Mouse (Mus musculus) midbrain, embryonic 13.5 days (tissue): ENCODE measurements around the gene Olfr124. TPM values are rescaled to one million over a fixed set of nuclear protein-coding genes. Genes with fewer than 3 reads are reported as not detected.

Experiments
- ATAC-seq: fragments of 200-750 bp; cut with Nextera tagmentation; 2 replicates; pipeline ENCODE4 v1.8.0; 2017; ENCODE audit warnings: mild to moderate bottlenecking, moderate TSS enrichment, moderate library complexity
- H3K27ac ChIP-seq: fragments of 300-500 bp; sonication (generic); 2 replicates; pipeline ENCODE4 v1.5.1; 2015; ENCODE audit warnings: inconsistent platforms, mild to moderate bottlenecking, moderate library complexity
- H3K27me3 ChIP-seq: fragments of 300-500 bp; sonication (generic); 2 replicates; pipeline ENCODE4 v1.6.1; 2015; ENCODE audit warnings: mild to moderate bottlenecking, inconsistent platforms
- H3K36me3 ChIP-seq: fragments of 300-500 bp; sonication (generic); 2 replicates; pipeline ENCODE4 v1.6.1; 2015; ENCODE audit warnings: mild to moderate bottlenecking, inconsistent platforms
- H3K4me1 ChIP-seq: fragments of 300-500 bp; sonication (generic); replicated peaks from 2 replicates; pipeline ENCODE4 v1.6.1; 2015; ENCODE audit warnings: inconsistent platforms
- H3K4me2 ChIP-seq: fragments of 300-500 bp; sonication (generic); replicated peaks from 2 replicates; pipeline ENCODE4 v1.6.1; 2015; ENCODE audit warnings: moderate library complexity, mild to moderate bottlenecking, inconsistent platforms
- H3K4me3 ChIP-seq: fragments of 300-500 bp; sonication (generic); replicated peaks from 2 replicates; pipeline ENCODE4 v1.5.1; 2015; ENCODE audit warnings: mild to moderate bottlenecking, inconsistent platforms
- H3K9ac ChIP-seq: fragments of 300-500 bp; sonication (generic); replicated peaks from 2 replicates; pipeline ENCODE4 v1.6.1; 2015; ENCODE audit warnings: mild to moderate bottlenecking, inconsistent platforms
- H3K9me3 ChIP-seq: fragments of 300-500 bp; sonication (generic); 2 replicates; pipeline ENCODE4 v1.6.1; 2016; ENCODE audit warnings: mild to moderate bottlenecking, inconsistent platforms
- WGBS: fragments of 180-500 bp; shearing (Covaris S2); methylation state at CpG from one replicate; pipeline ENCODE4 v1.1.7; 2015; 5-methylcytosine and 5-hydroxymethylcytosine counted together
- polyA plus RNA-seq: library from polyadenylated mRNA; unstranded; fragments of >200 nt; fragmentation: Nextera tagmentation; extraction: Ambion mirVana; gene quantifications from 2 replicates; pipeline ENCODE4 v1.2.1, GENCODE M21; 2015

The Olfr124 gene
- not detected in 2 replicates for polyA plus RNA-seq

DNA sequence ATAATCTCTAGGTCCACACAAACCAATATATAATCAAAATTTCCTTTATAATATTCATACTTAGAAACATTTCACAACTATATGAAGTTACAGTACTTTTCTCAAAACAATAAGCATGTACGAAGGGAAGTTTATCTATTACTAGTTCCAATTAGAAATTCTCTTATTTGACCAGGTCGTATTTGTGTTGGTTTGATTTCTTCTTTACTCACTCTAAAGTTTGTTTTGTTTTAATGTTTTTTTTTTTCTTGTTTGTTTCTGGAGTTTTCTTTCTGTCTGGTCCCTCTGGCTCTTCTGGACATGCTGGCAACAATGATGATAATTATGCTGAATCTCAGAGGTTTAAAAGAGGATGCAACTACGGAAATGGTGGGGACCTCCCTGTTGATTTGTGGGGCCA lies at the start of gene Olfr124:
Gene Olfr124 (plus strand): TSS at position 301 of the 400 bp plus-strand sequence.
- 93% methylated on average over 3 of the region's 3 CpGs for WGBS

DNA sequence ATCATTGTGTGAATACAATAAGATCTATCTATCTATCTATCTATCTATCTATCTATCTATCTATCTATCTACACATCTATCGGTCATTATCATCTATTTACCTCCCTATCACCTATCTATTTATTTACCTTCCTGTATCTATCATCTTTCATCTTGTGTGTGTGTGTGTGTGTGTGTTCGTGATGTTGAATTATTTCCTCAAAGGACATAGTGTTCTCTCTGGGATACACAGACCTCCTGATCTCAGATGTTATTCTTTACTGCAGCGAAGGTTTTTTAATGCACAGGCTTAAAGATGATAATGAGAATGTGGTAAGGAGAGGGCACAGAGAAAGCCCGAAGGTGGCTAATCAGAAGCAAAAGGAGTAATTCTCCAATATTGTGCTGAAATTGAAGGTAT lies 31.4 kb upstream of the Olfr124 start, which contains the start of gene Olfr122:
Gene Olfr122 (plus strand): TSS at position 301 of the 400 bp plus-strand sequence.
- ATAC-seq = no peak
- Histone ChIP-seq H3K4me2 (no peak within 1 kb of the TSS), H3K4me3 (no peak within 1 kb of the TSS), H3K27me3 (no peaks in the 10 kb centered on the region), H3K4me1 (no peaks in the 10 kb centered on the region), H3K9ac (no peak within 1 kb of the TSS), H3K27ac (no peak within 1 kb of the TSS), H3K36me3 (no peaks in the 10 kb centered on the region), H3K9me3 (no peaks in the 10 kb centered on the region)
- WGBS = 89% methylated on average over 4 of the region's 4 CpGs

More for the DNA sequence above, at the start of gene Olfr124:
- H3K4me1 ChIP-seq = no peaks in the 10 kb centered on the region
- no peaks in the 10 kb centered on the region for H3K9me3 ChIP-seq
- no peak within 1 kb of the TSS for H3K9ac ChIP-seq
- H3K27me3 ChIP-seq = no peaks in the 10 kb centered on the region
- H3K4me2 ChIP-seq = no peak within 1 kb of the TSS
- no peaks in the 10 kb centered on the region for H3K36me3 ChIP-seq
- no peak for ATAC-seq
- H3K4me3 ChIP-seq = no peak within 1 kb of the TSS
- no peak within 1 kb of the TSS for H3K27ac ChIP-seq

DNA sequence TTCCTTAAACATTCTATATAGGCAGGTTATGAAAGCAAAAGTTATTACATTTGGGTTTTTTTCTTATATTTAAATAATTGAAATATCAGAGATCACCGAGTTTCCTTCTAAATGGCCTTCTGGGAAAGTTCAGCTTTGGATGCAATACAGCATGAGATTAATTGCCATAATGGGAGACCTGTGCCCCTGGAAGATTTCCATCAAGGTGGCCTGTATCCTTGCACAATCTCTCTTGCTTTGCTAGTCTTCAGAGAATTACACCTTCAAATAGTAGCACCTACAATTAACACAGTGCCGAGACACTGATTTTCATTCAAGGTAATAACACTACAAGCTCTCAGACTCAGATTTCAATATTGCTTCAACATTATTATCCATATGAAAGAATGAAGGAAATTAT lies 6.5 kb upstream of the Olfr124 start, which contains the start of gene Olfr123:
Gene Olfr123 (plus strand): TSS at position 301 of the 400 bp plus-strand sequence.
- H3K4me1 ChIP-seq = no peaks in the 10 kb centered on the region
- no peaks in the 10 kb centered on the region for H3K9me3 ChIP-seq
- no peaks in the 10 kb centered on the region for H3K27me3 ChIP-seq
- no peak within 1 kb of the TSS for H3K27ac ChIP-seq
- H3K9ac ChIP-seq = no peak within 1 kb of the TSS
- H3K36me3 ChIP-seq = no peaks in the 10 kb centered on the region
- no peak within 1 kb of the TSS for H3K4me2 ChIP-seq
- H3K4me3 ChIP-seq = no peak within 1 kb of the TSS
- 96% methylated on average over 2 of the region's 2 CpGs for WGBS
- ATAC-seq = no peak

DNA sequence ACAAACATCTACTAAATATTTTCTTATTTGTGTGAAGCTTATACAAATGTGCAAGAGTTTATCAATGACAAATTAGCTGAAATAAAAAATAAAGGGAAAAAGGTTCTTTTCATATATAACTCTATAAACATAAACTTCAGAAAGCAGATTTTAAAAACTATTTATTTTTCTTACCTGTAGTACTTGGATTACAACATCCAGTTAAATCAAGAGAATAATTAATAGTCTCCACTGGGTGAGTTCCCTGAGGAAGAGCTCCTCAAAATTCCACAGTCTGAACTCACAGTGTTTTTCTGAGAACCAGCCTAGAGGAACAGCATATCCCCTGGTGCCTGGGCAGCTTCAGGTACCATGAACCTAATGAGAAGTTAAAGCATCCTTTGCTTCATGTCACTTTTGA lies 33.0 kb downstream of the Olfr124 start, which contains the start of gene Olfr125:
Gene Olfr125 (plus strand): TSS at position 301 of the 400 bp plus-strand sequence.
- H3K27ac ChIP-seq = no peak within 1 kb of the TSS
- no peak within 1 kb of the TSS for H3K9ac ChIP-seq

DNA sequence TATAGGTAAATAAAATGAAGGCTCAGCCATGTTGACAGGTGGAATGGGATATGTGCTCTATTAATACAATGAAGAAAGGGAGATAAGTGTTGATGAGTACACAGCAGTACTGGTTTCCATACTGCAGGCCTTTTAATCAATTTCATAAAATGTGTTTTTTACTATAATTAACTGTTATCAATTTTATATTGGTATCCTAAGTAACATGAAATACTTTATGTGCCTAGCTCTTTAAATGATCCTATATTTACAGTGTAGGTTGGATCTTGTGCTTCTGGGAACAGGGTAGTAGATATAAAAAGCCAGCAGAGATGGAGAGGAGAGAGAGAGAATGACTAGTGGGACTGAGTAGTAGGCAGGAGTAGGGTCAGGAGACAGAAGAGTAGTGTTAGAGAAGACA lies 47.5 kb downstream of the Olfr124 start, which contains the start of gene Olfr126:
Gene Olfr126 (plus strand): TSS at position 301 of the 400 bp plus-strand sequence.
- no peak within 1 kb of the TSS for H3K9ac ChIP-seq
- no peaks in the 10 kb centered on the region for H3K9me3 ChIP-seq
- no peak within 1 kb of the TSS for H3K27ac ChIP-seq
- no peak within 1 kb of the TSS for H3K4me3 ChIP-seq
- H3K36me3 ChIP-seq = no peaks in the 10 kb centered on the region
- no peak for ATAC-seq
- no peaks in the 10 kb centered on the region for H3K27me3 ChIP-seq
- H3K4me1 ChIP-seq = no peaks in the 10 kb centered on the region
- H3K4me2 ChIP-seq = no peak within 1 kb of the TSS

More for the DNA sequence above, 33.0 kb downstream of the Olfr124 start, which contains the start of gene Olfr125:
- ATAC-seq = no peak
- no peaks in the 10 kb centered on the region for H3K4me1 ChIP-seq
- 0 out of 2 replicates have a peak, but pooled peaks cover 3% of the 10 kb centered on the region for H3K9me3 ChIP-seq
- no peaks in the 10 kb centered on the region for H3K27me3 ChIP-seq
- H3K4me3 ChIP-seq = no peak within 1 kb of the TSS
- no peaks in the 10 kb centered on the region for H3K36me3 ChIP-seq
- no peak within 1 kb of the TSS for H3K4me2 ChIP-seq

Other genes with a start within 250 kb of the Olfr124 start
- not detected in 2 replicates for gene Olfr112, start 230.4 kb upstream of the Olfr124 start, polyA plus RNA-seq
- not detected in 2 replicates for gene Olfr113, start 222.2 kb upstream of the Olfr124 start, polyA plus RNA-seq
- not detected in 2 replicates for gene Olfr114, start 207.1 kb upstream of the Olfr124 start, polyA plus RNA-seq
- gene Olfr115, start 172.8 kb upstream of the Olfr124 start, polyA plus RNA-seq = not detected in 2 replicates
- gene Olfr116, start 172.7 kb upstream of the Olfr124 start, polyA plus RNA-seq = not detected in 2 replicates
- gene Olfr117, start 136.1 kb upstream of the Olfr124 start, polyA plus RNA-seq = not detected in 2 replicates
- not detected in 2 replicates for gene Olfr118, start 132.9 kb upstream of the Olfr124 start, polyA plus RNA-seq
- not detected in 2 replicates for gene Olfr119, start 103.3 kb upstream of the Olfr124 start, polyA plus RNA-seq
- gene Olfr120, start 78.1 kb upstream of the Olfr124 start, polyA plus RNA-seq = not detected in 2 replicates
- not detected in 2 replicates for gene Olfr121, start 51.0 kb upstream of the Olfr124 start, polyA plus RNA-seq
- not detected in 2 replicates for gene Olfr122, start 31.3 kb upstream of the Olfr124 start, polyA plus RNA-seq
- not detected in 2 replicates for gene Olfr123, start 6.4 kb upstream of the Olfr124 start, polyA plus RNA-seq
- not detected in 2 replicates for gene Olfr125, start 33.1 kb downstream of the Olfr124 start, polyA plus RNA-seq
- not detected in 2 replicates for gene Olfr126, start 47.6 kb downstream of the Olfr124 start, polyA plus RNA-seq
- gene Olfr127, start 100.5 kb downstream of the Olfr124 start, polyA plus RNA-seq = not detected in 2 replicates
- not detected in 2 replicates for gene Olfr128, start 120.7 kb downstream of the Olfr124 start, polyA plus RNA-seq
- gene Olfr761, start 153.2 kb downstream of the Olfr124 start, polyA plus RNA-seq = not detected in 2 replicates